Mouse (Mus musculus): ENCODE results near the gene Adam10. TPM values are rescaled to one million over a fixed set of nuclear protein-coding genes. Genes with fewer than 3 reads are reported as not detected.

Adam10 gene
- total RNA-seq, 2 experiments from 2014 or later = 14.1 to 17.3 TPM

- peak; percentile 75 for DNase-seq
- intact Hi-C loops (cut with DNase I) = loop anchor here (2.0 to 5.0 kb wide), 2 partner anchors 23 to 73 kb away; partner anchors contain the start of genes Gm10642 and Mindy2
- H3K27ac ChIP-seq = peak overlapping the region; percentile 97
- H3K4me3 ChIP-seq = peak overlapping the region; percentile 92
- TF ChIP-seq CTCF (IDR thresholded peaks at IDR 0.05) = no peak
Observed at GRCm38 (mm10) chr9:70679132-70680091, 615 bp downstream of the Adam10 start.

GRCm38 (mm10) chr9:70682202-70682601, 3.4 kb downstream of the Adam10 start:
- no peak for TF ChIP-seq CTCF (IDR thresholded peaks at IDR 0.05)
- no peak for DNase-seq
- H3K4me3 ChIP-seq = no peak overlapping the region
- intact Hi-C loops (cut with DNase I) = no loop called here
- no peak overlapping the region for H3K27ac ChIP-seq

- intact Hi-C loops (cut with DNase I) = no loop called here
- TF ChIP-seq CTCF (IDR thresholded peaks at IDR 0.05) = no peak
- Histone ChIP-seq H3K27ac (no peak overlapping the region), H3K4me3 (no peak overlapping the region)
- no peak for DNase-seq
Observed at GRCm38 (mm10) chr9:70688301-70688968, 9.6 kb downstream of the Adam10 start.

- no peak for TF ChIP-seq CTCF (IDR thresholded peaks at IDR 0.05)
- intact Hi-C loops (cut with DNase I) = no loop called here
- no peak for DNase-seq
- Histone ChIP-seq H3K27ac (no peak overlapping the region), H3K4me3 (no peak overlapping the region)
Observed at GRCm38 (mm10) chr9:70689926-70690325, 11.1 kb downstream of the Adam10 start.

- H3K27ac ChIP-seq = no peak overlapping the region
- intact Hi-C loops (cut with DNase I) = no loop called here
- no peak for TF ChIP-seq CTCF (IDR thresholded peaks at IDR 0.05)
- DNase-seq = no peak
- no peak overlapping the region for H3K4me3 ChIP-seq
Observed at GRCm38 (mm10) chr9:70690579-70690978, 11.8 kb downstream of the Adam10 start.

- no peak for DNase-seq
- intact Hi-C loops (cut with DNase I) = no loop called here
- Histone ChIP-seq H3K4me3 (no peak overlapping the region), H3K27ac (no peak overlapping the region)
- TF ChIP-seq CTCF (IDR thresholded peaks at IDR 0.05) = no peak
Observed at GRCm38 (mm10) chr9:70691772-70692693, 13.2 kb downstream of the Adam10 start.

- TF ChIP-seq CTCF (IDR thresholded peaks at IDR 0.05) = no peak
- intact Hi-C loops (cut with DNase I) = no loop called here
- DNase-seq = no peak
- H3K4me3 ChIP-seq = no peak overlapping the region
- H3K27ac ChIP-seq = no peak overlapping the region
Observed at GRCm38 (mm10) chr9:70695723-70696122, 16.9 kb downstream of the Adam10 start.

- no peak for TF ChIP-seq CTCF (IDR thresholded peaks at IDR 0.05)
- DNase-seq = no peak
- intact Hi-C loops (cut with DNase I) = no loop called here
Observed at GRCm38 (mm10) chr9:70698090-70698489, 19.3 kb downstream of the Adam10 start.

GRCm38 (mm10) chr9:70703597-70704203, 24.9 kb downstream of the Adam10 start:
- intact Hi-C loops (cut with DNase I) = no loop called here
- no peak overlapping the region for H3K4me3 ChIP-seq

More at GRCm38 (mm10) chr9:70698090-70698489, 19.3 kb downstream of the Adam10 start:
- no peak overlapping the region for H3K4me3 ChIP-seq
- H3K27ac ChIP-seq = no peak overlapping the region

GRCm38 (mm10) chr9:70706444-70706843, 27.6 kb downstream of the Adam10 start:
- DNase-seq = no peak
- no peak overlapping the region for H3K4me3 ChIP-seq
- no peak for TF ChIP-seq CTCF (IDR thresholded peaks at IDR 0.05)
- intact Hi-C loops (cut with DNase I) = no loop called here
- no peak overlapping the region for H3K27ac ChIP-seq

More at GRCm38 (mm10) chr9:70703597-70704203, 24.9 kb downstream of the Adam10 start:
- TF ChIP-seq CTCF (IDR thresholded peaks at IDR 0.05) = no peak
- H3K27ac ChIP-seq = no peak overlapping the region
- DNase-seq = no peak

- H3K27ac ChIP-seq = no peak overlapping the region
- no peak for TF ChIP-seq CTCF (IDR thresholded peaks at IDR 0.05)
- no peak overlapping the region for H3K4me3 ChIP-seq
- DNase-seq = no peak
- intact Hi-C loops (cut with DNase I) = no loop called here
Observed at GRCm38 (mm10) chr9:70729544-70729943, 50.7 kb downstream of the Adam10 start.

- intact Hi-C loops (cut with DNase I) = no loop called here
- no peak overlapping the region for H3K4me3 ChIP-seq
- no peak for TF ChIP-seq CTCF (IDR thresholded peaks at IDR 0.05)
- peak overlapping the region; percentile 38; the same call in 1 of the 2 replicates for H3K27ac ChIP-seq
- DNase-seq = no peak
Observed at GRCm38 (mm10) chr9:70731079-70731478, 52.3 kb downstream of the Adam10 start.
